Mouse (Mus musculus) kidney, adult 9 months (tissue): ENCODE data around the gene Prokr2.

ENCODE experiments used
- DNase-seq: peaks from one replicate; pipeline ENCODE4 v3.0.0; 2022

Gene Prokr2

GRCm38 (mm10) chr2:132385194-132385838, at the start of gene Prokr2:
TSS of gene Prokr2 (minus strand) at chr2:132385447.
- no peak for DNase-seq

GRCm38 (mm10) chr2:132427160-132427941, 42.1 kb upstream of the Prokr2 start:
- DNase-seq, result no peak

- DNase-seq, result peak; percentile 3
Measured at GRCm38 (mm10) chr2:132425576-132425975, 40.3 kb upstream of the Prokr2 start.

GRCm38 (mm10) chr2:132423411-132424047, 38.3 kb upstream of the Prokr2 start:
- DNase-seq, result no peak

- no peak for DNase-seq
Measured at GRCm38 (mm10) chr2:132422846-132423245, 37.6 kb upstream of the Prokr2 start.

- DNase-seq, result no peak
Measured at GRCm38 (mm10) chr2:132418414-132418813, 33.2 kb upstream of the Prokr2 start.

- no peak for DNase-seq
Measured at GRCm38 (mm10) chr2:132410126-132410525, 24.9 kb upstream of the Prokr2 start.

- no peak for DNase-seq
Measured at GRCm38 (mm10) chr2:132398136-132398535, 12.9 kb upstream of the Prokr2 start.

- no peak for DNase-seq
Measured at GRCm38 (mm10) chr2:132395753-132396152, 10.5 kb upstream of the Prokr2 start.

GRCm38 (mm10) chr2:132390607-132391160, 5.4 kb upstream of the Prokr2 start:
- DNase-seq, result no peak

GRCm38 (mm10) chr2:132389562-132389961, 4.3 kb upstream of the Prokr2 start:
- DNase-seq, result peak; percentile 9

- DNase-seq, result no peak
Measured at GRCm38 (mm10) chr2:132384511-132385193, 595 bp downstream of the Prokr2 start.

- DNase-seq, result no peak
Measured at GRCm38 (mm10) chr2:132382308-132382707, 2.9 kb downstream of the Prokr2 start.

- no peak for DNase-seq
Measured at GRCm38 (mm10) chr2:132379690-132380089, 5.6 kb downstream of the Prokr2 start.

- DNase-seq, result no peak
Measured at GRCm38 (mm10) chr2:132378602-132379150, 6.6 kb downstream of the Prokr2 start.

- no peak for DNase-seq
Measured at GRCm38 (mm10) chr2:132377436-132377835, 7.8 kb downstream of the Prokr2 start.

GRCm38 (mm10) chr2:132375721-132376120, 9.5 kb downstream of the Prokr2 start:
- no peak for DNase-seq

- DNase-seq, result no peak
Measured at GRCm38 (mm10) chr2:132375135-132375534, 10.1 kb downstream of the Prokr2 start.

GRCm38 (mm10) chr2:132373748-132374147, 11.5 kb downstream of the Prokr2 start:
- no peak for DNase-seq

GRCm38 (mm10) chr2:132368433-132368832, 16.8 kb downstream of the Prokr2 start:
- no peak for DNase-seq

- no peak for DNase-seq
Measured at GRCm38 (mm10) chr2:132343846-132344245, 41.4 kb downstream of the Prokr2 start.

GRCm38 (mm10) chr2:132341293-132341692, 44.0 kb downstream of the Prokr2 start:
- DNase-seq, result no peak

- no peak for DNase-seq
Measured at GRCm38 (mm10) chr2:132340350-132340749, 44.9 kb downstream of the Prokr2 start.
